Mouse (Mus musculus) heart, postnatal 10 days (tissue): ENCODE data around the gene Wrnip1. TPM values are rescaled to one million over a fixed set of nuclear protein-coding genes. Genes with fewer than 3 reads are reported as not detected.
"Not testable (repeated sequence)": the region's sequence is repeated elsewhere in the genome, so short reads cannot be mapped to it uniquely, and the experiment has no call there.

Experiments used
- DNase-seq, 2 experiments: peaks; one replicate each; pipeline ENCODE4 v3.0.0; 2021
- intact Hi-C: fragments of 180-260 bp; cut with DNase I; formaldehyde crosslinking; loops from one replicate; pipeline ENCODE4 v1.15.1; 2025
- total RNA-seq, 2 experiments: library from RNA; stranded (reverse); gene quantifications; 2 replicates each; pipeline ENCODE4 v1.2.3; 2021

Wrnip1 gene
- total RNA-seq, 2 experiments from 2014 or later, result 27.4 to 28.8 TPM

DNA sequence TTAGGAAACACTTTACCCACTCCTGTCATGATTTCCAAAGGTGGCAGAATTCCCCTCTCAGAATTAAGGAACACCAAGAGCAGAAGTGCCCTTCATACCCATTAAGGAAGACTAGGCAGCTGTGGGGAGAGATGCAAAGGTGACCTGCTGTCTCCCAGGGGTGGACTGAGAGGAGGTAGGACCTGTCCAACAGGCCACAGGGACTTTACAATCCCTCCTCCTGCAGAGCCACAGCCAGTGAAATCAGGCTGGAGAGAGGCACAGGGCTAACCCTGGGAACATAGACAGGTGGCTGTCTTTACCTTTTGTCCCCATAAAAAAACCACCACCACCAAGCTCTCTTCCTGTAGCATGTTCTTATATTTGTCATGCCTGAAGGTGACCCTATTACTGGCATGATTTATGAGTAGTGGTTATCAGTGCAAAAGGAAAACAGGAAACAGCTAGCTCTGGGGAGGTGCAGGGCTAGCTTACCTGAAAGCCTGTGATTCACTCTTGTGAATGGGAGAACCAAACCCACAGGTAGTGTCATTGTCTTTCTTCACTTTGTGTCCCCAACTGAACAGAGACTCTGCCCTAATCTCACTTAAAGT, 47.8 kb downstream of the Wrnip1 start:
- intact Hi-C loops, result no loop called here

GRCm38 (mm10) chr13:32850156-32850555, 48.3 kb downstream of the Wrnip1 start:
- DNase-seq, result peak in 1 of 2 experiments; percentile 20
- intact Hi-C loops, result no loop called here

More for the DNA sequence above, 47.8 kb downstream of the Wrnip1 start:
- DNase-seq, result no peak

DNA sequence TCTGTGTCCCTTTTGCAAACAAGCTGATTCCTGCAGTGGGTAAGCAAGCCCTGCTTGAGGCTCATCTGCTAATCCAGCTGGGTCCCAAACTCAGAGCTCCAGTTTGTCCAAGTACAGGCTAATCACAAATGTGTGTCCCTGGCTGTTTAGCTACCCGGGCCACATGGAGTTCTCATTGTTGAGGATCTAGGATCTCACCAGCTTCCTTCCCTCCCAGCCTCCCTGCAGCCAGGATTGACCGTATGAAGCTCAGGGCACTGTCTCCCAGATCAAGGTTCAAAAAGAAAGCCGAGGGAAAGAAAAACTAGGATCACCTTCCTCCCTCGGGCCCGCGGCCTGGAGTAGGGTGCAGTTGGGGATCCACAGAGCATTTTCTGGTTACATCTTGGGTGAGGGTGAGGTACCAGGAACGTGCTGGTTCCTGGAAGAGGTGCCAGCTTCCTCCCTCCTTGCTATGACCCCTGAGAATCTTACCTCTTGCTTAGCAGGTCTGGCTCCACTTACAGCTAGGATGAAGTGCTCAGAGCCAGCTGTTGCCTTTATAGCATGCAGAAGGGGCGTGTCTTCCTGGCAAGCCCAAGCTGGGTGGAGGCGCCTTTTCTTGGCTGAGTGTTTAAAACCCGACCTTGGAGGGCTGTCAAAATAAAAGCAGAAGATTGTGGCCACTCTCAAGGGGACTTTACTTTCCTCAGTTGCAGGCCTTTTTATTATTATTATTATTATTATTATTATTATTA, 49.0 kb downstream of the Wrnip1 start, which contains the start of gene Serpinb1a:
Gene Serpinb1a (minus strand): TSS at position 518 of the 737 bp plus-strand sequence.
- intact Hi-C loops, result no loop called here

GRCm38 (mm10) chr13:32851967-32852366, 50.1 kb downstream of the Wrnip1 start:
- peak; percentile 48 to 60 for DNase-seq
- intact Hi-C loops, result no loop called here

More for the DNA sequence above, 49.0 kb downstream of the Wrnip1 start, which contains the start of gene Serpinb1a:
- peak; percentile 80 to 82 for DNase-seq

DNA sequence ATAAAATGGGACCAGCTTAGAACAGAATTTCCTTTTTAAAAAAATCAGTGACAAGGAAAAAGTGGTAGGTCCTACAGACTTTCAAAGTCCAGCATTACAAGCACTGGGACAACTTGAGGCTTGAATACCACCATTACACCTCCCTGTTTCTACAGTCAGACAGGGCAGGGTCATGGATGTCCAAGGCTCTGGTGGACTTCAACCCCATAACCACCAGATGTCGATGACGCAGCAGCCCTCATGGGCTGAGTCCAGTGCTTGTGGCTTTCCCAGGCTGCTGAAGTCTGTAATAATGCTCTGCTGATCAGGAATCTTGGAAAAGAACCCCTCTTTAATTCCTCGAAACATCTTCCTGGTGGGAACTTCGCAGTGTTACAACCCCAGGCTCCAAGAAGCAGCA, 50.7 kb downstream of the Wrnip1 start:
- DNase-seq, result no peak
- intact Hi-C loops, result no loop called here

- intact Hi-C loops, result no loop called here
- DNase-seq, result no peak
These were observed 51.2 kb downstream of the Wrnip1 start for GRCm38 (mm10) chr13:32853073-32853472.

- intact Hi-C loops, result no loop called here
- peak in 1 of 2 experiments; percentile 32 for DNase-seq
These were observed 59.0 kb downstream of the Wrnip1 start for GRCm38 (mm10) chr13:32860821-32861220.

GRCm38 (mm10) chr13:32863456-32863855, 61.6 kb downstream of the Wrnip1 start:
- intact Hi-C loops, result no loop called here

GRCm38 (mm10) chr13:32864529-32864928, 62.7 kb downstream of the Wrnip1 start:
- intact Hi-C loops, DNase-seq: not testable (repeated sequence)

More at GRCm38 (mm10) chr13:32863456-32863855, 61.6 kb downstream of the Wrnip1 start:
- DNase-seq, result no peak

DNA sequence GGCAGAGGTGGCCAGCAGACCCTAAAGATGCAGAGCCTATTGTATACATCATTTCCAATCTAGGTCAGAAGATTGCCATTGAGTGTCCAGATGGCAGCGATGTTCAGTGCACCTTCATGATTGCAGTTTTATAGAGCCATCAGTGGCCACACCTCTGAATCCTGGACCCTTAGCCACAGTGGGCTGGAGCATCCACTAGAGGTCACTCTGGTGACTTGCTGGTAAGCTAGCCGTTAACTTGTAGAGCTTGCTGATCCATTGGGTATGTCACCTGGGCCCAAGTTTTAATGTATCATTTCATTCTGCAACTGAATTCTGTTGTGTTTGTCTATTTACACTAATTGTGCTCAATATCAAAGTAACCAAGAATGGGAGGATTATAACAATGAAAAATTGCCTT, 63.8 kb downstream of the Wrnip1 start:
- intact Hi-C loops, result no loop called here
- DNase-seq, result peak in 1 of 2 experiments; percentile 17

DNA sequence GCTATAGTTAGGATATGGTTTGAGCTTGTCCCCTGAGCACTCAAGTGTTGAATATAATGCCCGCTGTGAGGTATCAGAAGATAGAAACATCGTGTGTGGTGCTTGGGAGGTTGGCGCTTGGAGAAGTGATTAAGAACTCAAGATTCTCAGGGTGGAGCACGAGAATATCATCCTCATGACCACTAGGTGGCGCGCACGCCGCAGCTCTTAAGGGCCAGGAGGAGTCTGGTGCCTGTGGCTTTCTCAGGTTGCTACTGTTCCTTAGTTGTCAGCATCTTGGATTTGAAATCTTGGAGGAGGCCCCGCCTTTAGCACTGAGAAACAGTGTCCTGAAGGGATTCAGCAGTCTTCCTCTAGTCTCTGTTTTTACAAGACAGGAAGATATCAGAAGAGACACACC, 64.6 kb downstream of the Wrnip1 start:
- intact Hi-C loops, result loop anchor here (2.0 kb wide), 1 partner anchor 34 kb away; no protein-coding TSS in a partner anchor
- DNase-seq, result peak; percentile 61 to 79

- DNase-seq, result no peak
- intact Hi-C loops, result loop anchor here (2.0 kb wide), 1 partner anchor 34 kb away; no protein-coding TSS in a partner anchor
These were observed 65.2 kb downstream of the Wrnip1 start for GRCm38 (mm10) chr13:32867030-32867429.

GRCm38 (mm10) chr13:32868233-32868632, 66.4 kb downstream of the Wrnip1 start:
- DNase-seq, intact Hi-C loops: not testable (repeated sequence)

DNA sequence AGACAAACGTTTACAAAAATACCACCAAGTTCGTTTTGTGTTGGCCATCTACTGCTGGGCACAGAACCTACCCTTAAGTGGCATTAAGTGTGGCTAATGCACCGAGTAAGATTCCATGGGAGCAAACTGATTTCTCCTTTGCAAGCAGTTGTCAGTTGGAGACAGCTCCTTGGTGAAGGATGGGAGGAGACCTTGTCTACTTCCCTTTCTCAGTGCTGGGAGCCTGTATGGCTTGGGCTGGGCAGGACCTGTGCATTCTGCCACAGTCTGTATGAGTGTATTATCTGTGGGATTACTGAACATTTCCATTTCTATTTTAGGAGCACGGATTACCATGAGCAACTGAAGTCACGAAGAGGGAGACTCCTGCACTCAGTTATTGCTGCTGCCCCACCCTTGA, 67.0 kb downstream of the Wrnip1 start:
- no peak for DNase-seq
- intact Hi-C loops, result no loop called here

Other genes with a start within 250 kb of the Wrnip1 start
- 100 to 1,000 TPM; 109 to 127 TPM for gene Mylk4, start 18.1 kb upstream of the Wrnip1 start, total RNA-seq
- under 1 TPM; 0.81 to 0.82 TPM for gene D930007J09Rik, start 811 bp downstream of the Wrnip1 start, total RNA-seq
- 10 to 100 TPM in 1 of 2 experiments, 1 to 10 TPM in 1; 9.2 to 13.1 TPM for gene Serpinb1a, start 49.1 kb downstream of the Wrnip1 start, total RNA-seq
- 1 to 10 TPM in 1 of 2 experiments, under 1 TPM in 1; 0.74 to 1.5 TPM for gene Serpinb1c, start 96.2 kb downstream of the Wrnip1 start, total RNA-seq
- gene Serpinb6b, start 163.2 kb downstream of the Wrnip1 start, total RNA-seq, result 10 to 100 TPM; 23.9 to 33.8 TPM
- gene Serpinb9, start 201.2 kb downstream of the Wrnip1 start, total RNA-seq, result 10 to 100 TPM in 1 of 2 experiments, 1 to 10 TPM in 1; 6.9 to 10.1 TPM
- under 1 TPM; 0.10 to 0.43 TPM for gene Serpinb9b, start 225.4 kb downstream of the Wrnip1 start, total RNA-seq